Mouse (Mus musculus) neutrophil, adult 65 days (primary cell): ENCODE results near the gene Lrp10. TPM values are rescaled to one million over a fixed set of nuclear protein-coding genes. Genes with fewer than 3 reads are reported as not detected.

Experiments
- total RNA-seq: library from RNA; stranded (reverse); gene quantifications from 2 replicates; pipeline ENCODE4 v1.2.4, GENCODE M21; 2023

Gene Lrp10
- 106 and 114 TPM in 2 replicates for total RNA-seq

GRCm38 (mm10) chr14:54463959-54464292 is at the start of gene Lrp10:
Lrp10 (plus strand) TSS chr14:54464137.

GRCm38 (mm10) chr14:54417623-54418081 is 46.3 kb upstream of the Lrp10 start, which contains the start of gene Slc7a7:
Slc7a7 (minus strand) TSS chr14:54417780.

GRCm38 (mm10) chr14:54426689-54427398 is 37.1 kb upstream of the Lrp10 start, which contains the start of gene Mrpl52:
Mrpl52 (plus strand) TSS chr14:54426909.

GRCm38 (mm10) chr14:54431334-54432077 is 32.4 kb upstream of the Lrp10 start, which contains the start of gene Mmp14:
Mmp14 (plus strand) TSS chr14:54431612.

GRCm38 (mm10) chr14:54475941-54476844 is 12.3 kb downstream of the Lrp10 start, which contains the start of gene Rem2:
Rem2 (plus strand) TSS chr14:54476100.

Other genes starting within 250 kb of the Lrp10 start
- gene Dad1, start 210.0 kb upstream of the Lrp10 start, total RNA-seq: 41.8 and 48.6 TPM in 2 replicates
- gene Abhd4, start 209.9 kb upstream of the Lrp10 start, total RNA-seq: 13.0 and 13.2 TPM in 2 replicates
- not detected in 2 replicates for gene Olfr49, start 179.2 kb upstream of the Lrp10 start, total RNA-seq
- 42.0 and 46.1 TPM in 2 replicates for gene Oxa1l, start 103.3 kb upstream of the Lrp10 start, total RNA-seq
- gene Slc7a7, start 46.4 kb upstream of the Lrp10 start, total RNA-seq: 13.8 and 15.6 TPM in 2 replicates
- gene Mrpl52, start 37.2 kb upstream of the Lrp10 start, total RNA-seq: 15.2 and 17.7 TPM in 2 replicates
- gene Mmp14, start 32.5 kb upstream of the Lrp10 start, total RNA-seq: 0.47 and 1.4 TPM in 2 replicates
- 0.25 TPM in 1 of 2 replicates, not detected in the other for gene Rem2, start 12.0 kb downstream of the Lrp10 start, total RNA-seq
- 9.2 and 9.3 TPM in 2 replicates for gene Prmt5, start 53.4 kb downstream of the Lrp10 start, total RNA-seq
- 14.4 and 22.8 TPM in 2 replicates for gene Haus4, start 90.5 kb downstream of the Lrp10 start, total RNA-seq
- gene Ajuba, start 113.4 kb downstream of the Lrp10 start, total RNA-seq: 0.25 TPM in 1 of 2 replicates, not detected in the other
- gene 4931414P19Rik, start 141.9 kb downstream of the Lrp10 start, total RNA-seq: 1.2 and 4.8 TPM in 2 replicates
- gene Psmb5, start 153.9 kb downstream of the Lrp10 start, total RNA-seq: 55.2 and 60.7 TPM in 2 replicates
- gene Psmb11, start 157.3 kb downstream of the Lrp10 start, total RNA-seq: not detected in 2 replicates
- gene Gm17606, start 176.8 kb downstream of the Lrp10 start, total RNA-seq: not detected in 2 replicates
- 1.7 and 2.3 TPM in 2 replicates for gene Cdh24, start 177.2 kb downstream of the Lrp10 start, total RNA-seq
- gene 1700123O20Rik, start 222.1 kb downstream of the Lrp10 start, total RNA-seq: 29.1 and 34.7 TPM in 2 replicates
- 250 and 327 TPM in 2 replicates for gene Acin1, start 222.8 kb downstream of the Lrp10 start, total RNA-seq
- 0.25 and 0.39 TPM in 2 replicates for gene Gm29776, start 234.7 kb downstream of the Lrp10 start, total RNA-seq
- 119 and 152 TPM in 2 replicates for gene Cebpe, start 248.0 kb downstream of the Lrp10 start, total RNA-seq